Mouse (Mus musculus) CD4-positive, CD25-positive, alpha-beta regulatory T cell, adult 2 months (primary cell): ENCODE data around the gene Tmem181a.
"Not testable (repeated sequence)": the region's sequence is repeated elsewhere in the genome, so short reads cannot be mapped to it uniquely, and the experiment has no call there.

Experiments used
- DNase-seq: peaks from one replicate; pipeline ENCODE4 v3.0.0-alpha.2; 2012; ENCODE audit warnings: low read depth, low spot score

Gene Tmem181a

GRCm38 (mm10) chr17:6256400-6257069 lies at the start of gene Tmem181a:
TSS of gene Tmem181a (plus strand) at chr17:6256860.
- not testable (repeated sequence) for DNase-seq

GRCm38 (mm10) chr17:6211721-6212120 lies 44.9 kb upstream of the Tmem181a start:
- DNase-seq, result no peak

GRCm38 (mm10) chr17:6215640-6216039 lies 41.0 kb upstream of the Tmem181a start:
- no peak for DNase-seq

GRCm38 (mm10) chr17:6216514-6216913 lies 40.1 kb upstream of the Tmem181a start:
- no peak for DNase-seq

- not testable (repeated sequence) for DNase-seq
Measured at GRCm38 (mm10) chr17:6232633-6233032, 24.0 kb upstream of the Tmem181a start.

- not testable (repeated sequence) for DNase-seq
Measured at GRCm38 (mm10) chr17:6251298-6251697, 5.4 kb upstream of the Tmem181a start.

- DNase-seq, result not testable (repeated sequence)
Measured at GRCm38 (mm10) chr17:6257070-6257456, 403 bp downstream of the Tmem181a start.

- DNase-seq, result peak; percentile 17
Measured at GRCm38 (mm10) chr17:6269876-6270831, 13.5 kb downstream of the Tmem181a start.

- DNase-seq, result peak; percentile 46
Measured at GRCm38 (mm10) chr17:6270840-6271239, 14.2 kb downstream of the Tmem181a start.

GRCm38 (mm10) chr17:6271970-6272369 lies 15.3 kb downstream of the Tmem181a start:
- peak; percentile 4 for DNase-seq

- not testable (repeated sequence) for DNase-seq
Measured at GRCm38 (mm10) chr17:6274693-6275092, 18.0 kb downstream of the Tmem181a start.

GRCm38 (mm10) chr17:6279205-6279604 lies 22.5 kb downstream of the Tmem181a start:
- DNase-seq, result not testable (repeated sequence)

- not testable (repeated sequence) for DNase-seq
Measured at GRCm38 (mm10) chr17:6279772-6280171, 23.1 kb downstream of the Tmem181a start.

GRCm38 (mm10) chr17:6280513-6280912 lies 23.9 kb downstream of the Tmem181a start:
- DNase-seq, result not testable (repeated sequence)

- not testable (repeated sequence) for DNase-seq
Measured at GRCm38 (mm10) chr17:6283137-6283536, 26.5 kb downstream of the Tmem181a start.

- DNase-seq, result not testable (repeated sequence)
Measured at GRCm38 (mm10) chr17:6286169-6286568, 29.5 kb downstream of the Tmem181a start.

- DNase-seq, result not testable (repeated sequence)
Measured at GRCm38 (mm10) chr17:6289045-6289444, 32.4 kb downstream of the Tmem181a start.

- not testable (repeated sequence) for DNase-seq
Measured at GRCm38 (mm10) chr17:6293882-6294281, 37.2 kb downstream of the Tmem181a start.

- not testable (repeated sequence) for DNase-seq
Measured at GRCm38 (mm10) chr17:6297060-6297795, 40.6 kb downstream of the Tmem181a start.

- DNase-seq, result not testable (repeated sequence)
Measured at GRCm38 (mm10) chr17:6300190-6300863, 43.7 kb downstream of the Tmem181a start.

- not testable (repeated sequence) for DNase-seq
Measured at GRCm38 (mm10) chr17:6304891-6305290, 48.2 kb downstream of the Tmem181a start.
